Mouse (Mus musculus): Measurements from ENCODE around the gene Axl. TPM values are rescaled to one million over a fixed set of nuclear protein-coding genes. Genes with fewer than 3 reads are reported as not detected.

The Axl gene
- polyA plus RNA-seq, 1 experiment from 2014 or later, result 38.9 TPM

- H3K9ac ChIP-seq (ENCODE audit: low read length), result no peak overlapping the region
- H3K4me2 ChIP-seq (ENCODE audit: low read length), result no peak overlapping the region
- peaks cover 16 to 22% of the 10 kb centered on the region in 2 experiments for H3K4me1 ChIP-seq (ENCODE audit: control insufficient read depth in 2 of 2, insufficient read depth in 2 of 2, low read length in 2 of 2)
- 60% methylated on average over 13 of the region's 13 CpGs for WGBS
- peak overlapping the region; percentile 63 to 70; a peak in 3 of 4 replicates for H3K27ac ChIP-seq (replicated peaks in 1 of 2; ENCODE audit: control insufficient read depth in 1 of 2, insufficient read depth in 1 of 2, low read depth in 2 of 2, low read length in 2 of 2)
- 0 out of 2 replicates have a peak, but pooled peaks cover 2% of the 10 kb centered on the region for H3K9me3 ChIP-seq (ENCODE audit: control insufficient read depth, low read length)
- no peak for ATAC-seq (ENCODE audit: insufficient number of reproducible peaks, insufficient read depth, low FRiP score, low read depth)
- H3K4me3 ChIP-seq (ENCODE audit: control insufficient read depth in 1 of 2, insufficient read depth in 1 of 2, low read depth in 1 of 2, low read length in 2 of 2), result no peak overlapping the region
- no peaks in the 10 kb centered on the region for H3K36me3 ChIP-seq (ENCODE audit: control insufficient read depth, insufficient read depth, low read length)
- H3K27me3 ChIP-seq (ENCODE audit: control insufficient read depth, insufficient read depth, low read length), result no peaks in the 10 kb centered on the region
Measured at GRCm38 (mm10) chr7:25803460-25803859, 15.0 kb upstream of the Axl start.

GRCm38 (mm10) chr7:25802241-25803125, 14.0 kb upstream of the Axl start:
- no peaks in the 10 kb centered on the region for H3K36me3 ChIP-seq (ENCODE audit: control insufficient read depth, insufficient read depth, low read length)
- peak overlapping the region; percentile 0 to 27 for H3K4me3 ChIP-seq (ENCODE audit: control insufficient read depth in 1 of 2, insufficient read depth in 1 of 2, low read depth in 1 of 2, low read length in 2 of 2)
- H3K27ac ChIP-seq (replicated peaks in 1 of 2; ENCODE audit: control insufficient read depth in 1 of 2, insufficient read depth in 1 of 2, low read depth in 2 of 2, low read length in 2 of 2), result peak overlapping the region; percentile 63 to 70
- H3K27me3 ChIP-seq (ENCODE audit: control insufficient read depth, insufficient read depth, low read length), result no peaks in the 10 kb centered on the region
- peak overlapping the region; percentile 58 for H3K9ac ChIP-seq (ENCODE audit: low read length)
- peak overlapping the region; percentile 60 for H3K4me2 ChIP-seq (ENCODE audit: low read length)
- peak; percentile 66 for ATAC-seq (ENCODE audit: insufficient number of reproducible peaks, insufficient read depth, low FRiP score, low read depth)
- peaks cover 16 to 22% of the 10 kb centered on the region in 2 experiments for H3K4me1 ChIP-seq (ENCODE audit: control insufficient read depth in 2 of 2, insufficient read depth in 2 of 2, low read length in 2 of 2)
- H3K9me3 ChIP-seq (ENCODE audit: control insufficient read depth, low read length), result 0 out of 2 replicates have a peak, but pooled peaks cover 3% of the 10 kb centered on the region
- 19% methylated on average over 24 of the region's 24 CpGs for WGBS

DNA sequence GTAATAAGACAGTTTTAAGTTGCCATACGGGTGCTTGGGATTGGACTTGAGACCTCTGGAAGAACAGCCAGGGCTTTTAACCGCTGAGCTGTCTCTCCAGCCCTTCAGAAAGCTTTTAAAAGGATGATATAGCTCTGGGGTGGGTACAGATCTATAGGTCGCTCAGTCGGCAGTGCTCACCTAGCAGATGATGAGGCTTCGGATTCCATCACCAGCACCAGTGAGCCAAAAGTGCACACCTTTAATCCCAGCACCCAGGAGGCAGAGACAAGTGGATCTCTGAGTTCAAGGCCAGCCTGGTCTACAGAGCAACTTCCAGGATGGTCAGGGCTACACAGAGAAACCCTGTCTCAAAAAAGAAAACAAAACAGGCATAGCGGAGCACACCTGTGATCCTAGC, 12.5 kb upstream of the Axl start:
- H3K4me1 ChIP-seq (ENCODE audit: control insufficient read depth in 2 of 2, insufficient read depth in 2 of 2, low read length in 2 of 2), result peaks cover 16 to 22% of the 10 kb centered on the region in 2 experiments
- no peak overlapping the region for H3K4me3 ChIP-seq (ENCODE audit: control insufficient read depth in 1 of 2, insufficient read depth in 1 of 2, low read depth in 1 of 2, low read length in 2 of 2)
- H3K9me3 ChIP-seq (ENCODE audit: control insufficient read depth, low read length), result 0 out of 2 replicates have a peak, but pooled peaks cover 3% of the 10 kb centered on the region
- 85% methylated on average over 6 of the region's 6 CpGs for WGBS
- no peaks in the 10 kb centered on the region for H3K27me3 ChIP-seq (ENCODE audit: control insufficient read depth, insufficient read depth, low read length)
- H3K27ac ChIP-seq (replicated peaks in 1 of 2; ENCODE audit: control insufficient read depth in 1 of 2, insufficient read depth in 1 of 2, low read depth in 2 of 2, low read length in 2 of 2), result no peak overlapping the region
- no peaks in the 10 kb centered on the region for H3K36me3 ChIP-seq (ENCODE audit: control insufficient read depth, insufficient read depth, low read length)
- no peak overlapping the region for H3K4me2 ChIP-seq (ENCODE audit: low read length)
- no peak overlapping the region for H3K9ac ChIP-seq (ENCODE audit: low read length)
- no peak for ATAC-seq (ENCODE audit: insufficient number of reproducible peaks, insufficient read depth, low FRiP score, low read depth)

DNA sequence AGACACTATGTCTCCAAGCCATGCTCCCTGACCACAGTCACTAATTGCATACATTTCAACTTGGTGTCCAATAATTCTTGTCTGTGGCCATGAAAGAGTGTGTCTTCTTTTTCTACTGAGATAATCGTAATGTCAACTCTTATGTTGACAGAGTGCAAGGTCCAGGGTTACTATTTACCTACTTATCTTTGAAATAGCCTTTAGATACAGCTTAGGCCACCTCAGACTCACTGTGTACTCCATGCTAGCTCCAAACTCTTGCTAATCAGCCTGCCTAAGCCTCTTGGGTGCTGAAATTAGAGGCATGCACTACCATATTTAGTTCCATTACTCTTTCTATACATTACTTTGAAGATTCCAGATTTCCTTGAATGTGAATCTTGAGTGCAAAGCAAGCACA, 10.9 kb upstream of the Axl start:
- no peak for ATAC-seq (ENCODE audit: insufficient number of reproducible peaks, insufficient read depth, low FRiP score, low read depth)
- Histone ChIP-seq H3K27me3 (ENCODE audit: control insufficient read depth, insufficient read depth, low read length) (no peaks in the 10 kb centered on the region), H3K36me3 (ENCODE audit: control insufficient read depth, insufficient read depth, low read length) (no peaks in the 10 kb centered on the region), H3K4me3 (ENCODE audit: control insufficient read depth in 1 of 2, insufficient read depth in 1 of 2, low read depth in 1 of 2, low read length in 2 of 2) (no peak overlapping the region), H3K4me2 (ENCODE audit: low read length) (no peak overlapping the region), H3K9ac (ENCODE audit: low read length) (no peak overlapping the region), H3K27ac (replicated peaks in 1 of 2; ENCODE audit: control insufficient read depth in 1 of 2, insufficient read depth in 1 of 2, low read depth in 2 of 2, low read length in 2 of 2) (no peak overlapping the region), H3K4me1 (ENCODE audit: control insufficient read depth in 2 of 2, insufficient read depth in 2 of 2, low read length in 2 of 2) (peaks cover 13 to 15% of the 10 kb centered on the region in 2 experiments), H3K9me3 (ENCODE audit: control insufficient read depth, low read length) (0 out of 2 replicates have a peak, but pooled peaks cover 3% of the 10 kb centered on the region)
- 75% methylated on average over 1 of the region's 1 CpGs for WGBS

DNA sequence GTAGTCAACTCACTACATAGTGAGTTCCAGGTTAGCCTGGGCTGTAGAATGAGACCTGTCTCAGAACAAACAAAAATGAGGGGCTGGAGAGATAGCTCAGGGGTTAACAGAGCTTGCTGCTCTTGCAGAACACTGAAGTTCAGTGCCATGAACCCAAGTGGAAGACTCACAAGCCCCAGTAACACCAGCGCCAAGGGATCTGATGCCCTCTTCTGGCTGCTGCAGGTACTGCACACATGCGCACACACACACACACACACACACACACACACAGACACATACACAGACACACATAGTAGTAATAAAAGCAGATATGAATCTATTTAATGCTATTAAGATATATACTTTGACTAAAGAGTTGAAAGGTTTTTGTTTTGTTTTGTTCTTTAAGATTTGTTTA, 10.0 kb upstream of the Axl start:
- H3K4me3 ChIP-seq (ENCODE audit: control insufficient read depth in 1 of 2, insufficient read depth in 1 of 2, low read depth in 1 of 2, low read length in 2 of 2), result no peak overlapping the region
- WGBS, result 75% methylated on average over 2 of the region's 2 CpGs
- no peak for ATAC-seq (ENCODE audit: insufficient number of reproducible peaks, insufficient read depth, low FRiP score, low read depth)
- no peak overlapping the region for H3K9ac ChIP-seq (ENCODE audit: low read length)
- H3K27ac ChIP-seq (replicated peaks in 1 of 2; ENCODE audit: control insufficient read depth in 1 of 2, insufficient read depth in 1 of 2, low read depth in 2 of 2, low read length in 2 of 2), result no peak overlapping the region
- 0 out of 2 replicates have a peak, but pooled peaks cover 3% of the 10 kb centered on the region for H3K9me3 ChIP-seq (ENCODE audit: control insufficient read depth, low read length)
- H3K36me3 ChIP-seq (ENCODE audit: control insufficient read depth, insufficient read depth, low read length), result no peaks in the 10 kb centered on the region
- H3K27me3 ChIP-seq (ENCODE audit: control insufficient read depth, insufficient read depth, low read length), result no peaks in the 10 kb centered on the region
- H3K4me1 ChIP-seq (ENCODE audit: control insufficient read depth in 2 of 2, insufficient read depth in 2 of 2, low read length in 2 of 2), result peaks cover 13 to 15% of the 10 kb centered on the region in 2 experiments
- no peak overlapping the region for H3K4me2 ChIP-seq (ENCODE audit: low read length)

GRCm38 (mm10) chr7:25794775-25795174, 6.3 kb upstream of the Axl start:
- no peak overlapping the region for H3K9ac ChIP-seq (ENCODE audit: low read length)
- 77% methylated on average over 8 of the region's 8 CpGs for WGBS
- no peak for ATAC-seq (ENCODE audit: insufficient number of reproducible peaks, insufficient read depth, low FRiP score, low read depth)
- no peak overlapping the region for H3K4me2 ChIP-seq (ENCODE audit: low read length)
- 0 out of 2 replicates have a peak, but pooled peaks cover 3% of the 10 kb centered on the region for H3K9me3 ChIP-seq (ENCODE audit: control insufficient read depth, low read length)
- peaks cover 0 to 3% of the 10 kb centered on the region in 2 experiments; a peak in 1 of 4 replicates for H3K4me1 ChIP-seq (ENCODE audit: control insufficient read depth in 2 of 2, insufficient read depth in 2 of 2, low read length in 2 of 2)
- no peaks in the 10 kb centered on the region for H3K27me3 ChIP-seq (ENCODE audit: control insufficient read depth, insufficient read depth, low read length)
- no peak overlapping the region for H3K4me3 ChIP-seq (ENCODE audit: control insufficient read depth in 1 of 2, insufficient read depth in 1 of 2, low read depth in 1 of 2, low read length in 2 of 2)
- no peak overlapping the region for H3K27ac ChIP-seq (replicated peaks in 1 of 2; ENCODE audit: control insufficient read depth in 1 of 2, insufficient read depth in 1 of 2, low read depth in 2 of 2, low read length in 2 of 2)
- H3K36me3 ChIP-seq (ENCODE audit: control insufficient read depth, insufficient read depth, low read length), result no peaks in the 10 kb centered on the region

DNA sequence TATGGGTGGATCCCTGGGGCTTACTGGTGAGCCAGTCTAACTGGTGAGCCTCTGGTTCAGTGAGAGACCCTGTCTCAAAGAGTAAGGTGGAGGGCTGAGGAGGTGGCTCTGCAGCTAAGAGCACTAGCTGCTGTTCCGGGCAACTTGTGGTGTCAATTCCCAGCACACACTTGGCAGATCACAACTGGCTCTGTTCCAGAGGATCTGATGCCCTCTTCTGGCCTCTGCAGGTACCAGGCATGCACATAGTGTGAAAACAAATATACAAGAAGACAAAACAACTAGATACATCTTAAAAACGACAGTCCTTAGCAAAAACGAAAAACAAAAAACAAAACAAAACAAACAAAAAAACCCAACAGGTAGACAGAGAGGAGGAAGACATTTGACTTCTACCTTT, 5.2 kb upstream of the Axl start:
- Histone ChIP-seq H3K4me2 (ENCODE audit: low read length) (no peak overlapping the region), H3K9ac (ENCODE audit: low read length) (no peak overlapping the region), H3K27ac (replicated peaks in 1 of 2; ENCODE audit: control insufficient read depth in 1 of 2, insufficient read depth in 1 of 2, low read depth in 2 of 2, low read length in 2 of 2) (no peak overlapping the region), H3K4me1 (ENCODE audit: control insufficient read depth in 2 of 2, insufficient read depth in 2 of 2, low read length in 2 of 2) (peaks cover 5 to 7% of the 10 kb centered on the region in 2 experiments), H3K4me3 (ENCODE audit: control insufficient read depth in 1 of 2, insufficient read depth in 1 of 2, low read depth in 1 of 2, low read length in 2 of 2) (no peak overlapping the region), H3K36me3 (ENCODE audit: control insufficient read depth, insufficient read depth, low read length) (no peaks in the 10 kb centered on the region), H3K27me3 (ENCODE audit: control insufficient read depth, insufficient read depth, low read length) (no peaks in the 10 kb centered on the region), H3K9me3 (ENCODE audit: control insufficient read depth, low read length) (0 out of 2 replicates have a peak, but pooled peaks cover 3% of the 10 kb centered on the region)
- no peak for ATAC-seq (ENCODE audit: insufficient number of reproducible peaks, insufficient read depth, low FRiP score, low read depth)
- 54% methylated on average over 3 of the region's 3 CpGs for WGBS

All from heart, embryonic 14.5 days (tissue).